Mouse (Mus musculus) c-Kit-positive CD71-positive TER-119-positive erythroid progenitor cells, embryonic 14.5 days (primary cell): Measurements from ENCODE around the gene Pls1.

ENCODE experiments used
- DNase-seq: peaks from one replicate; pipeline ENCODE4 v3.0.0-alpha.2; 2013; ENCODE audit warnings: low spot score

Pls1 gene

DNA sequence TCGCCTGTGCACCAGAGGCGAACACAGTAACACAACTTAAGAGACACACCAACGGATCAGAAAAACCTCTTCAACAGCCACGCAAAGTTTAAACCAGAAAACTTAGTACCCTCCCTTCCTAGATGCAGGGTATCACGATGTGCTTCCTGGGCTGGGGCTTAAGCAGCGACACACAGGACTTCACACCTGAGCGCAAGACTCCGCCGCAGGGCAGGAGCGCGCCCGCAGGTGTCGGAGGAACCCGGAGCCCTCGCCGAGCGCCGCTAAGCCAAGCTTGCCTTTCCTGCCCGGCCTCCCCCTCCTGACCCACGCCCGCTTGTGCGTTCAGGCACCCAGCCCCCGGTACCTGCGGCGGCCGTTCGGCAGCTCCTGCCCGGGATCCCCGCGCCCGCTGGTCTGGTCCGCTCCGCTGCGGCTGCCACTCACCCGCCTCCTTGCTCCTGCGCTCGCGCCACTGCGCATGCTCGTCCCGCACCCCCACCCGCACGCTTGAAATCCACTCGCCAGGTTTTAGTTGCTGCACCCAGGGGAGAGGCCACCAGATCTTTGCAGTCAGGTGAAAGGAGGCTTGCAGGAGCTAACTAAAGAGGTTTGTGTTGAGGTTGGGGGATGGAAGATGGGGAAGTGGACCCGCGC is at the start of gene Pls1:
TSS of gene Pls1 (minus strand) at position 487 of the 636 bp plus-strand sequence.
- DNase-seq, result peak; percentile 45

DNA sequence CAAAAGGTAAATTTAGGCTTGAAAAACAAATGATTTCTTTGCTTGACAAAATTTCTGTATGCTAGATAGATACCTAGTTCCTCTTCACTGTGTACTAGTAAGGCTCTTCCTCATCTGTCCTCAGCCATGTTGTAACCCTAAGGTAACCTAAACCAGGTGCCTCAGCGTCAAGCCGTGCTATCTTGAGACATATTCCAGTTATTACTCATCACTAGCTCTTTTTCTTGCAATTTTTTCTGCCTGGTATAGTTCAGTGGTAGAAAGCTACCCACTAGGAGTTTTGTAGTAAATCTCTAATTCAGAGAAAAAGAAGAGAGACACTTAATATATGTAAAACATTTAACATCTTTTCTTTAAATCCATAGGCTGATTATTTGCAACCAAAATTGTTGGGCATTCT is 37.6 kb upstream of the Pls1 start:
- no peak for DNase-seq

DNA sequence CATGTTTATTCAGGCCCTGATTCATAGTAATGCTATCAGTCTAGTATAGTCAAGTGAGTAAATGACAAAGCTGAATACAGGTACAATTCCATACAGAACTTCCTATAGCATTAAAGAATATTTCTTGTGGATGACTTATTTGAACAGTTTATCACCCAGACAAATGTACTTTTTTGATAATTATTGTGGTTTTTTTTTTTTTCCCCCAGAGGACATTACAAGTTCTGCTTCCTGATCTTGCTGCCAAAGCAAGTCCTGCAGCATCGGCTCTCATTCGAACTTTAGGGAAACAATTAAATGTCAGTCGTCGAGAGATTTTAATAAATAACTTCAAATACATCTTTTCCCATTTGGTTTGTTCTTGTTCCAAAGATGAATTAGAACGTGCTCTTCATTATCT is 33.1 kb upstream of the Pls1 start:
- no peak for DNase-seq

DNA sequence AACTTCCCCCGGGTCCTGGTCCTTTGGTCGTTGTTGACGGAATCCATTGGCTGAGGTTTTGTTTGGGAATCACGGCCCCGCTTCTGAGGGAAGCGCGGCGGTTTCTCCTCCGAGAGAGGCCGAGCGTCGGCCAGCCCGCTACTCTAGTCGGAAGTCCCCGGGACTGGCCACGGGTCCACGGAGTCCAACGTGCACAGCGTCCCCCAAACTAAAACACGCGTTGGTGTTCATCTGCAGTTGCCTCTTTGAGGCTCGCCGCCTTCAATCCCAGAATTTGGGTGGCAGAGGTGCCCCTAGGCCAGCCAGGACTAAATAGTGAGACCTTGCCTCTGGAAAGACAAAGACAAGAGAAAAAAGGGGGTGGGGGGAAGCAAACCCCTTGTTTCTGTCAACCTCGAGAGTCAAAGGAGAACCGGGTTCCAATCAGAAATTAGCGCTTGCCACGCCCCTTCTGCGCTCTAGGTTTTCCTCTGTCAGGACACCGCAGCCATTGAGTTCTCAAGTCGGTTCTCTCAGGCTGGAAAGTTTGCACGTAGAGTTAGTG is 13.0 kb upstream of the Pls1 start:
- DNase-seq, result peak; percentile 68

DNA sequence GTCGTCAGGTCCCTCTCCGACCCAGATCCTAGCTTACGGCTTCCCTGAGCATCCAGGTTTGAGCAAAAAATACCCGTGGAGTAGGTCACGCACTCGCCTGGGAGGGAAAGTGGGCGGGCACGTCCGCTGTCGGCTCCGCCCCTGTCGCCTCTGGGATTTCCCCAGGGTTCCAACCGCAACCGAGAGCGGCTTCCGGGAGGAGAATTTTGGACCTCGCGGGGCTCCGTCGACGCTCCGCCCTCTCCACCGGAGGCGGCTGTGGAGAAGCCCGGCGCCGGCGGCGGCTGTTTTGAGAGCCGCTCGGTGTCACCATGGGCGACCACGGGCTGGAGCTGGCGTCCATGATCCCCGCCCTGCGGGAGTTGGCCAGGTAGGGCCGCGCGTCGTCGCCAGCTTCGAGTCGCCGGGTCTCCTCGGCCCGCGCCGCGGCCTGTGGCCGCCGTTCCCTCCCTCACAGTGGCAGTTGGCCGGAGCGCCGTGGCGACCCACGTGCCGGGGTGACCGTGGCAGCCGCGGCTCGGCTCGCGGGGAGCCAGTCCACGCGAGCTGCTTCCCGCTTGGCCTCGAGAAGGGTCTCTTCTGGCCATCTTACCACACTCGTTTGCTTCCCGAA is 12.4 kb upstream of the Pls1 start, which contains the start of gene Atr:
TSS of gene Atr (plus strand) at position 184 of the 613 bp plus-strand sequence.
- DNase-seq, result peak; percentile 92

DNA sequence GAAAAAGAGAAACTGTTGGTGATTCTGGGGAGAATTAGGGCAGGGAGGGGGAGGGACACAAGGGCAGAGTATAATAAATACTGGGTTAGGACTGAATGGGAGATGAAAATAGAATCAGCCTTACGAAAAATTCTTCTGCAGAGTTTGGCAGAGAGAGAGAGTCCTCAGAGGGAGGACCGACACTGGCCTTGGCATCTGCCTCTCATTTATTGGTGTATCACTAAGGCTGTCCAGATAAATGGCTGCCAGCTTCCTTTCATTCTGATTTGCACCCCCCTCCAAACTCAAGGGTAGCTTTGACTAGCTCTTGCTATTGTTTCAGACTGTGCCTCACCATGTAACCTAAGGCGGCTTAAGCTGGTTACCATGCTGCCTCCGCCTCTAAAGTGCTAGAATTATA is 10.9 kb upstream of the Pls1 start:
- DNase-seq, result no peak

DNA sequence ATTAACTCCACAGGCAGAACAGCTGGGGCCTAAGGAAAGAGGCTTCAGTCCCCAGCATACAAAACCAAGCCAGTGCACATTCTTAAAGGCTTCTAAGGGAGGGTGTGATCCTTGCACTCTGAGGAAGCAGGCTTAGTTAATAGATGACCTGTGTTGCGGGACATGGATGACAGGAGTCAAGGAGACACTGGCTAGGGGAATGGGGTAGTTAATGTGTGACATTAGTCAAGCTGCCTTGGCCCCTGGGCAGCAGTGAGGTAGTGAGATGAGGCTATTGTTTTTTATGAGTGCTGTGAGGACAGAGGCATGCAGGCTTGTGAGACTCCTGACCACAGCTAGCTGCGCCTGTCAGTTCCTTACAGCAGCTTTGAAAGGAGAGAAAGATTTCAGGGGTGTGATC is 9.8 kb upstream of the Pls1 start:
- no peak for DNase-seq

DNA sequence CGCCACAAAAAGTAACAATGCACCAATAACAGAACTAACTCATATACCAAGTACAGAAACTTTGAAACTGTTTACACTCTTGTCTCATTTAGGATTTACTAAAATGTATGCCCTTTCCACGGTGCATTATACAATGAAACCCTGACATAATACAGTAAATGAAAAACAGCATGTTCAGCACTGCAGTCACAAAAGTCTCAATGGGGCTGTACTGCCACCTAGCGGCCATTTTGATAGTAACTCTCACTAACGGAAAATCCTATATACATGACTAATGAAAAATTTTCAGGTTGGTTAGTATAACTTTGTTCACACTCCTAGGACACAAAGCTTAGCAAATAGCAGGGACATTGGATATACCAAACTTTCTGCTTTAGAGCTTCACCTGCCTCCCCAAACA is 7.8 kb upstream of the Pls1 start:
- peak; percentile 81 for DNase-seq

DNA sequence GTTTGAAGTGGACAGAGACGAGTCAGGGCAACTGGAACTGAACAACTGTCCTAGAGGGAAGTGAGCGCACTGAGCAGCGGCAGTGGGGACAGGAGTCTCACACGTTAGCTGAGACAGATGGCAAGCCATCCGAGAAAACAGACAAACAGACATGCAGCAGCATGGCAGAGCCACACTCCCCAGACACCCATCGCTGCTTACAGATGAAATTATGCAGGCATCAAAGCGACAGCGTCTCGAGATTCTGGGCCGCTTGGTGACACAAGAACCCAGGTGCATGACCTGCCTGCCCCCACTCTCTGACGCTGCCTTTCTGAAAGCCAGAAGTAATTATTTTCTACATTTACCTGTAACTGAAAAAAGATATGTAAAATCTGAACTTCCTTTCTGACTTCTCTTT is 6.6 kb upstream of the Pls1 start:
- no peak for DNase-seq

DNA sequence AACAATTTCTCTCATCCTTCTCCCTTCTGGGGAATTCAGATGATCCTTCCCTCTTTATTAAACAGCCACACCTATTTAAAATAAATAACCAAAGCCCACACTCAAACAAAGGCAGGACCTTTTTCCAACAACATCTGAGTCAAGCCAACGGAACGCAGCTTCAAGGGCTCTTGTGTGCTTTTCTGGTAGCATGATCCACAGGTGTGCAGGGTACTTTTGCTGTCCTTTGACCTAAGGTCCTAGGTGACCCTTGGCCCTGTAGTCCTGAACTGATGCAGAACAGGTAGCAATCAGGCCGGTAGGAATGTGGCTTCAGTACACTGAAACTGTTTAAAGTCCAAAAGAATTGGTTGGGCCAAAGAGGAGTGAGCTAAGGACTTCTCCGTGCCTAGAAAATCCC is 600 bp upstream of the Pls1 start:
- no peak for DNase-seq

DNA sequence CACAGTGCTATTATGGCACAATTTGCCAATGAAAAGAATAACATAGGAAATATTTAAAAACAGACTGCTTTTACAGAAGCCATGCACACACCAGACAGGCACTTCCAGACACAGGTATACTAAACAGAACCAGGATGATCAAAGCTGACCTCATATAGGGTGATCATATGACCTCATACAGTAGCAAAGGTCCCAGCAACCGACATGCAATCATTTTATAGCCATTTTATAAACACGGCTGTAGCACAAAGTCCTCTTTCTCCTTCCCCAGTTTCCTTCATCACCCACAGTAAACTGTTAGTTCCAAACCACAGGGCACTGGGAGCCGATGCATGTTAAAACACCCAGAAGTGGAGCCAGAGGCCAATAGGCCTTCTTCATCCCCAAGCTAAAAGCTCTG is 5.7 kb downstream of the Pls1 start:
- DNase-seq, result no peak

DNA sequence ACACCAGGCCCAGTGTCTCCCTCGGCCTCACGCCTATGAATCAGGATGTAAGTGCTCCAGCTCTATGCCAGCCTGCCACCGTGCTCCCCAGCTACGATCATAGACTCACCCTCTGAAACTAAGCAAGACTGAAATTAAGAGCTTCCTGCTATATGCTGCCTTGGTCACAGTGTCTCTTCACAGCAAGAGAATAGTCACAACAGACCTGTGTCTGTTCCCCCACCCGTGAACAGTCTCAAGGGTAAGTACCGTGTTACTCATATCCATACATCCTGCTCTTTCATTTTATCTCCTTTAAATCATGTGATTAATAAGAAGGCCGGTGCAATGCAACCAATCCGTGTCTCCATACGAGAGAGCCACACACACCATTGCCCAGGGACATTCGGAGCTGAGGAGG is 9.4 kb downstream of the Pls1 start:
- DNase-seq, result no peak

DNA sequence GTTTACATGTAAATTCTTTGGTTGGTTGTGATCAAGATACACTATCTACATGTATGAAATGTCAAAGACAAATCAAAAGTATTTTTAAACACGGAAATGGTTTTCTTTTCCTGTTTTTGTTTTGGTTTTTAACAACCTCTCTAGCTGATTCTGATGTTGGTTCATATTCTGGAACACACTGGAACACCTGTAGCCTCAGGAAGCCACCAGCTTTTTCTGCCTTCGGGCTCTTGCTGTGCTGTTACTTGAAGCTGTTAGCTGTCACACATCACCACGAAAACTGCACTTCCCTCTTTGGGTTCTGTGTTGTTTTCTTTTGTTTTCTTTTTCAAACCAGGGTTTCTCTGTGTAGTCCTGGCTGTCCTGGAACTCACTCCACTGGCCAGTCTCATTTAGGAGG is 10.3 kb downstream of the Pls1 start:
- DNase-seq, result no peak

DNA sequence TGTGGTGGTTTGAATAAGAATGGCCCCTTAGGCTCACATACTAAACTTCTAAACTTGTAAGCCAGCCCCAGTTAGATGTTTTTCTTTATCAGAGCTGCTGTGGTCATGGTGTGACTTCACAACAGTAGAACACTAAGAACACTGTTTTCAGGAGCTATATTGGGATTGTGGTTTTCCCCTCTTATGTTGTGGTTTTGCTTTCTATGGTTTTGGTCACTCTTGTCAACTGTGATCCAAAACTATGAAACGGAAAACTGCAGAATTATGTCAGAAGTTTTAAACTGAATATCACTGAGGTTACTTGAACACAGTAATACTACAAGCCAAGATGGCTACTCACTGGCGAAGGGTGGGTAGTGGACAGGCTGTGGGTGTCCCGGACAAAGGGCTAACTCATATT is 12.4 kb downstream of the Pls1 start:
- no peak for DNase-seq

DNA sequence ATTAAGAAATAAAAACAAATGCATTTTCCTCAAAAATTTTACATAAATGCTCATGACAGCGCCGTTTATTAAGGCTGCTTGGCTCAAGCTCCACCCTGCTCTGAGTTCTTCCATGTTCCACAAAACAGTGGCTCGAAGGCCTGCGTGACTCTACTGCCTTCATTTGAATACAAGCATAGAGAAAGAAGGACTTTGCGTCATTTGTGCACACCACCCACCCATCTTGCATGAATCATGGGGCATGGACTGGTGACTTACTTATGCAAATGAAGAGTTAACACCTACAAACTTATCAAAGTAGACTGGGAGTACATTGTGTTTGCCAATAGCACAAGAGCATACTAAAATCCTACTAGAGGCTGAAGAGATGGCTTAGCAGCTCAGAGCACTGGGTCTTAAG is 17.5 kb downstream of the Pls1 start:
- no peak for DNase-seq

DNA sequence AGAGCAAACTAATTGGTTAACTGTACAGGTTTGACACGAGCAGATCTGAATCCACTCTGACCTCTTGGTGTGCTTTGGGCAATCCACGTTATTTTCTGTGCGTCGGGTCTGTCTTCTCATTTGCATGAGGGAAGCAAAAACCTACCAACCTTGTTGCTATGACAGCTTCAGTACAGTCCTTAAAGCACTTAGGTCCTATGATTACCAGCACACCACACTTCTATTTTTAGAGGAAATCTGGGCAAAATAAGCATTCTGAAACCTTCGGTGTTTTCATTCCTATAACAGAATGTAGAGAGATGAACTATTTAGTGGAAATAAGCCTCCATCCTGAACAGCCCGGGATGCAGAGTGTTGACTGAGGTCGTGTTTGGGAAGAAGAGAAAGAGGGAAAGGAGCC is 22.6 kb downstream of the Pls1 start:
- DNase-seq, result no peak

DNA sequence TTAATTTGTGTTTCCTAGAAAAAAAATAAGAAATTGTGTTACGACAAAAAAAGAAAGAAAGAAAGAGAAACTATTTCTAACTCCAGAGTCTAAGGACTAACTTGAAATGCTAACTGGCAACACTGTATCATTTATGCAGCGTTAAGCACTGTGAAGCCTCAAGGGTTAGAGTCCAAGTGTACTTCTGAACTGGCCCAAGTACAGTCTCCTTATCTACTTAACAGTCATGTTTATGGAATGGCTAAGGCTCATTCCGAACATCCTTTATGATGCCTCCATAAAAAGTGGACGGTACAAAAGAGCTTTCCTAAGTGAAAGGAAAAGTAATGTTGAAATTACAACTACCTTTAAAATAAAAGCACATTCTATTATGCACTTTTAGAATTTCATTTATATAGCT is 29.4 kb downstream of the Pls1 start:
- no peak for DNase-seq

DNA sequence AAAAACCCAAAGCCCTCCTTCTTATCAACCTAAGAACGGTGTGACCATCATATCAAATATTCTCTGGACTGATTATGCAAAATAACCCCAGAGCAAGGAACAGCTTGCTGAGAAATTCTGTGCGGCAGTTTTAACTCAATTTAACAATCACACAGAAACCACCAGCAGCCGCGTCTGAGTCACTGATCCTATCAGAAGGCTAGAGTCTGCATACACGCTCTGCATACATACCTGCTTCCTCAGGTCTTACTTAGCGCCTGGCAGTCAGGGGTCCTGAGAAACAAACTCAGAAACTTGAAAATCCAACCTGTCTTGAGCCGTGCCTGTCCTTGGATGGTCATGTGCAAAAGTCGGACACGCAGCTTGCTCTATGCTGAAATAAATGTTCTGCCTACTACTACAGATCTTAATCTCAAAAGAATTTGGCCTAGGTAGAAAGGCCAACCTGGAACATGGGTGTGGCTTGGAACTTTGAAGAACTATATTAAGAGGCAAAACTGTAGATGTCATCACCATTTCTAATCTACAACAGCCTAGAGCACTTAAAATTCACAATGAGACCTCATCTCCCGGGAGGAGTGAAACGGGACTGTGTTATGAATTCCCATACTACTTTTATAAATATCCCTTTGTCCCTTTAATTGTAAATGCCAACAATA is 30.0 kb downstream of the Pls1 start:
- no peak for DNase-seq

DNA sequence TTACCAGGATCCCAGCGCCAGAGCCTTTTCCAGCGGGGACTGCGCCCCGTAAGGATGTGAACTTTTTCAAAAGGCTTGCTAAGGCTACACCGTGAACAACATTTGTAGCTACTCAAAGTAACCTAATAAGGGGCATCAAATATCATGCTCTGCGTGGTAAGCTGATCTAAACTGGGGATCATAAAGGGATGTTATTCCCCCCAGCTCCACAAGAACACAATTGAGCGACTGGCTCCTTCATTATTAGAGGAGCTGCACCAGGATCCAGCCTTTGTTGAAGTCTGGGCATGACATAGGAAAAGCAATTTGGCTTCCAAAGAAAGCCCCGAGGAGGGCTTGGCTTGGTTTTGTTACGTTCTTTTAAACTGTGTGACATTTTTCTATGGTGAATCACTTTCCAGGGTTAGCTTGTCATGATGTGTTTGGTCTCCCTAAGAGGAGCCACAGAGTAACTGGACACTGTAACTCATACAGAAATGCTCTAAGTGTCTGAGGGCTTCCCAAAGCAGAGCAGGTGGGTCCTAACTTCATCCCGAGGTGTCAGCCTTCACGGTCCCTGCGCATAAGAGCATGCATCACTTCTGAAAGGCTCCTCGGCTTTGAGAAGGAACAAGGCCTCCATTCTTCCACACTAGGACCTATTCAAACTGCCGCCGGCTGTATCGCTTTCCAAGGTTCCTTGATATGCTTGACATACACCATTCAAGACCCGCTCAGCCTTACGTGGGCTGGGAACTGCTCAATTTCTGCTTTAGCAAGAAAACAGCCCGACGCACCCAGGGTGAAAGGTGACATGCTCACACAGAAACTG is 31.2 kb downstream of the Pls1 start:
- no peak for DNase-seq

DNA sequence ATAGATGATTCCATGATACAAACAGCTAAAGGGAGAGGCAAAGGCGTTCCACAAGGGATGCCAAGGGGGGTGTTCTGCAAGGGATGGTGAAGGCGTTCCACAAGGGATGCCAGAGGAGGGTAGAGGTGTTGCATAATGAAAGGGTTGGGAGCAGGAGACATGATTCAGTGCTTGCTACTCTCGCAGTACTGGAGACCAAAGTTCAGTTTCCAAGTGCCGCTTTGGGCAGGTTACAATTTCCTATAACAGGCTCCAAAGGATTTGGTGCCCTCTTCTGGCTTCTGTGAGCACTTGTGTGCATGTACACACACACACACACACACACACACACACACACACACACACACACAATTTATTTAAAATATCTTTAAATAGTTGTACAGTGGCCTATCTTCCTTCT is 33.3 kb downstream of the Pls1 start:
- DNase-seq, result no peak

DNA sequence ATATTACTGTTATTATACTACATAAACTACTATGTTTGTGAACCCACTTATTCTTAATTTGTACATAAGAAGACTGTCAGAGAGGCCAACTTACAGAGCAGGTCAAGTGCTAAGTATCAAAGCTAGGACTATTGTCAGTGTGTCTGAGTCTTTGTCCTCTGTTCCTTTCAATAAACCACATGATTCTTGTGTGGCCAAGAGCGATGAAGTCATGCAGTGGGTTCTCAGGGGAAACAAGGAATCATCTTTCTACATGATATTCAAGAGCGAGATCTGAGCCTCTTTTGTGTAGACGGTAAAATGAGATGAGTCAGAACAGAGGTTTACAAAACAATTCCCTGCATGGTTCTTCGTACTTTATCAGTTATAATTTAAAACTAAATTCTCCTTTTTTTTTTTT is 35.5 kb downstream of the Pls1 start:
- no peak for DNase-seq

DNA sequence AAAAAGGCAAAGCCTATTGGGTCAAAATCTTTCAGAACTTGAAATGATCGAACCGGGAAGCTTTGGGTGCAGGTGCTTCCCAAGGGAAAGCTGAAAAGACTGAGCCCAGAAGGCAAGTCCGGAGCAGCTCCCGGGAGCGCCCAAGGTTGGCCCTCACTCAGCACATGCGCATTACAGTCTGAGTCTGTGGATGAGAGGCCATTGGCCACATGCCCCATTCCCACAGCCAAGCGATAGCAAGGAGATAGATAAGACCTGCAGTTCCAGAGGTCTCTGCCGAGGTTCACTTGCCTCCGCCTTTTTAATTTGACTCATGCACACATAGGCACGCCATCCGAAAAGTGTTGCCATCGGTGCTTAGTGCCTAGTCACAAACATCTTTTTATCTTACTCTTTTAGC is 39.7 kb downstream of the Pls1 start:
- no peak for DNase-seq

DNA sequence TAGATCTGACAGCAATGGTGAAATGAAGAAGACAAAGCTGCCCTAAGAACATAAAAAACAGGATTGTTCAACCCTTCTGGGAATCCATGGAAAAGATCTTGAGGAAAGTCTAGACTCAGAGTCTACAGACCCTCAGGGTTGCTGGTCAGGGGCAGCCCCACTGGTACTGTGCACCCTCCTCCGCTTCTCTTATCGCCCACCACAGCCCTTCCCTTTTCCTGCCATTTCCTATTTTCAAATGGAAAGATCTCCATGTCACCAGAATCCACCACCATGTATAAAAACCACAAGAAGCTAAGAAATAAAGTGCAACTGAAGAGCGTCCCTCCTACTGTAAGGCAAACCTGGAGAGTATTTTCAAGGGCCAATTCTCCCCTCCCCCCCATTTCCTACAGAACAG is 41.3 kb downstream of the Pls1 start:
- DNase-seq, result no peak
